Mouse (Mus musculus) thymus, adult 2 months (tissue): ENCODE data around the gene Trappc6a.

Experiments used
- CTCF ChIP-seq: fragments of 200-500 bp; IDR thresholded peaks from 2 replicates; pipeline ENCODE4 v1.5.1; 2012; ENCODE audit warnings: mild to moderate bottlenecking, control low read depth, low read length, moderate library complexity, borderline replicate concordance; ENCODE audit not compliant: control insufficient read depth, poor library complexity, insufficient read depth; ENCODE audit errors: extremely low read depth
- POLR2A ChIP-seq: fragments of 200-500 bp; IDR thresholded peaks from 2 replicates; pipeline ENCODE4 v1.6.1; 2012; ENCODE audit warnings: mild to moderate bottlenecking, low read length, control low read depth, moderate library complexity; ENCODE audit not compliant: control insufficient read depth, poor library complexity, insufficient read depth; ENCODE audit errors: extremely low read depth

GRCm38 (mm10) chr7:19473875-19474443 is 34.2 kb upstream of the Trappc6a start:
- TF ChIP-seq POLR2A = no peak
- TF ChIP-seq CTCF = no peak
